Mouse (Mus musculus) right cerebral cortex, postnatal 10 days (tissue): Measurements from ENCODE around the gene Tmem140.
A peak's percentile ranks its signal among the peaks of the same experiment; 100 is the strongest.

Experiments
- DNase-seq, 2 experiments: peaks; one replicate each; pipeline ENCODE4 v3.0.0; 2021; ENCODE audit warnings: low spot score in 2 of 2

The Tmem140 gene

GRCm38 (mm10) chr6:34875966-34876834, 13.3 kb downstream of the Tmem140 start:
- DNase-seq = no peak

GRCm38 (mm10) chr6:34876835-34877156, 13.8 kb downstream of the Tmem140 start:
- DNase-seq = peak in 1 of 2 experiments; percentile 15

- peak; percentile 93 to 94 for DNase-seq
Observed at GRCm38 (mm10) chr6:34877509-34878321, 14.8 kb downstream of the Tmem140 start, which contains the start of gene Cyren. TSS of gene Cyren (minus strand) at chr6:34878060.

- DNase-seq = no peak
Observed at GRCm38 (mm10) chr6:34879101-34879740, 16.3 kb downstream of the Tmem140 start.

- DNase-seq = peak; percentile 66 to 76
Observed at GRCm38 (mm10) chr6:34879911-34880475, 17.0 kb downstream of the Tmem140 start.

GRCm38 (mm10) chr6:34884724-34885123, 21.8 kb downstream of the Tmem140 start:
- DNase-seq = no peak

GRCm38 (mm10) chr6:34887131-34887850, 24.3 kb downstream of the Tmem140 start:
- DNase-seq = no peak

GRCm38 (mm10) chr6:34889185-34889584, 26.2 kb downstream of the Tmem140 start:
- DNase-seq = no peak

- DNase-seq = no peak
Observed at GRCm38 (mm10) chr6:34895569-34895968, 32.6 kb downstream of the Tmem140 start.

- no peak for DNase-seq
Observed at GRCm38 (mm10) chr6:34896168-34896780, 33.3 kb downstream of the Tmem140 start.

GRCm38 (mm10) chr6:34899127-34899526, 36.2 kb downstream of the Tmem140 start:
- DNase-seq = no peak

GRCm38 (mm10) chr6:34900990-34901389, 38.0 kb downstream of the Tmem140 start:
- no peak for DNase-seq

- DNase-seq = no peak
Observed at GRCm38 (mm10) chr6:34901911-34902444, 39.0 kb downstream of the Tmem140 start.

GRCm38 (mm10) chr6:34902578-34902977, 39.6 kb downstream of the Tmem140 start:
- no peak for DNase-seq

GRCm38 (mm10) chr6:34903441-34903840, 40.5 kb downstream of the Tmem140 start:
- no peak for DNase-seq

GRCm38 (mm10) chr6:34903851-34904250, 40.9 kb downstream of the Tmem140 start:
- no peak for DNase-seq

GRCm38 (mm10) chr6:34904361-34904760, 41.4 kb downstream of the Tmem140 start:
- no peak for DNase-seq

GRCm38 (mm10) chr6:34906125-34906524, 43.2 kb downstream of the Tmem140 start:
- DNase-seq = no peak

- DNase-seq = peak; percentile 35 to 50
Observed at GRCm38 (mm10) chr6:34906661-34907060, 43.7 kb downstream of the Tmem140 start.

GRCm38 (mm10) chr6:34907121-34907614, 44.2 kb downstream of the Tmem140 start:
- DNase-seq = no peak
